Mouse (Mus musculus): Measurements from ENCODE around the gene Cmklr1. TPM values are rescaled to one million over a fixed set of nuclear protein-coding genes. Genes with fewer than 3 reads are reported as not detected.
A peak's percentile ranks its signal among the peaks of the same experiment; 100 is the strongest.

Cmklr1 gene
- total RNA-seq, 2 experiments from 2014 or later: 14.6 to 14.8 TPM

- DNase-seq: peak; percentile 86
- intact Hi-C loops (cut with DNase I; ENCODE audit: low total_unique reads): no loop called here
Observed at GRCm38 (mm10) chr5:113660872-113661271, 10.6 kb upstream of the Cmklr1 start.

GRCm38 (mm10) chr5:113654821-113655220 lies 4.6 kb upstream of the Cmklr1 start:
- intact Hi-C loops (cut with DNase I; ENCODE audit: low total_unique reads): no loop called here
- no peak for DNase-seq

GRCm38 (mm10) chr5:113654206-113654605 lies 4.0 kb upstream of the Cmklr1 start:
- DNase-seq: no peak
- intact Hi-C loops (cut with DNase I; ENCODE audit: low total_unique reads): no loop called here

- no peak for DNase-seq
- intact Hi-C loops (cut with DNase I; ENCODE audit: low total_unique reads): no loop called here
Observed at GRCm38 (mm10) chr5:113652215-113652614, 2.0 kb upstream of the Cmklr1 start.

- DNase-seq: no peak
- intact Hi-C loops (cut with DNase I; ENCODE audit: low total_unique reads): no loop called here
Observed at GRCm38 (mm10) chr5:113648647-113649211, 1.5 kb downstream of the Cmklr1 start.

GRCm38 (mm10) chr5:113647141-113647540 lies 3.1 kb downstream of the Cmklr1 start:
- no peak for DNase-seq
- intact Hi-C loops (cut with DNase I; ENCODE audit: low total_unique reads): no loop called here

GRCm38 (mm10) chr5:113644520-113644919 lies 5.7 kb downstream of the Cmklr1 start:
- intact Hi-C loops (cut with DNase I; ENCODE audit: low total_unique reads): no loop called here
- DNase-seq: peak; percentile 65

GRCm38 (mm10) chr5:113643107-113643848 lies 6.9 kb downstream of the Cmklr1 start:
- intact Hi-C loops (cut with DNase I; ENCODE audit: low total_unique reads): no loop called here
- DNase-seq: peak; percentile 5

GRCm38 (mm10) chr5:113641066-113641465 lies 9.2 kb downstream of the Cmklr1 start:
- intact Hi-C loops (cut with DNase I; ENCODE audit: low total_unique reads): no loop called here

GRCm38 (mm10) chr5:113639126-113639525 lies 11.1 kb downstream of the Cmklr1 start:
- intact Hi-C loops (cut with DNase I; ENCODE audit: low total_unique reads): no loop called here
- no peak for DNase-seq

More at GRCm38 (mm10) chr5:113641066-113641465, 9.2 kb downstream of the Cmklr1 start:
- no peak for DNase-seq

GRCm38 (mm10) chr5:113638055-113638454 lies 12.2 kb downstream of the Cmklr1 start:
- intact Hi-C loops (cut with DNase I; ENCODE audit: low total_unique reads): no loop called here
- DNase-seq: no peak

- DNase-seq: peak; percentile 42
- intact Hi-C loops (cut with DNase I; ENCODE audit: low total_unique reads): no loop called here
Observed at GRCm38 (mm10) chr5:113637631-113638030, 12.6 kb downstream of the Cmklr1 start.

GRCm38 (mm10) chr5:113635861-113636565 lies 14.2 kb downstream of the Cmklr1 start:
- no peak for DNase-seq
- intact Hi-C loops (cut with DNase I; ENCODE audit: low total_unique reads): no loop called here

GRCm38 (mm10) chr5:113634887-113635610 lies 15.2 kb downstream of the Cmklr1 start:
- intact Hi-C loops (cut with DNase I; ENCODE audit: low total_unique reads): no loop called here
- DNase-seq: no peak

GRCm38 (mm10) chr5:113634024-113634651 lies 16.1 kb downstream of the Cmklr1 start:
- peak; percentile 64 for DNase-seq
- intact Hi-C loops (cut with DNase I; ENCODE audit: low total_unique reads): no loop called here

GRCm38 (mm10) chr5:113633037-113633714 lies 17.1 kb downstream of the Cmklr1 start:
- intact Hi-C loops (cut with DNase I; ENCODE audit: low total_unique reads): no loop called here
- no peak for DNase-seq

GRCm38 (mm10) chr5:113630116-113630515 lies 20.1 kb downstream of the Cmklr1 start:
- intact Hi-C loops (cut with DNase I; ENCODE audit: low total_unique reads): no loop called here
- no peak for DNase-seq

- intact Hi-C loops (cut with DNase I; ENCODE audit: low total_unique reads): no loop called here
- DNase-seq: no peak
Observed at GRCm38 (mm10) chr5:113629248-113629647, 21.0 kb downstream of the Cmklr1 start.

- intact Hi-C loops (cut with DNase I; ENCODE audit: low total_unique reads): no loop called here
- DNase-seq: peak; percentile 76
Observed at GRCm38 (mm10) chr5:113627820-113628437, 22.3 kb downstream of the Cmklr1 start.

Measured in gastrocnemius, postnatal 14 days (tissue).